Mouse (Mus musculus): ENCODE data around the gene S1pr4. TPM values are rescaled to one million over a fixed set of nuclear protein-coding genes. Genes with fewer than 3 reads are reported as not detected.
A peak's percentile ranks its signal among the peaks of the same experiment; 100 is the strongest.

Gene S1pr4
- polyA plus RNA-seq, 1 experiment from 2014 or later: 1.3 TPM

GRCm38 (mm10) chr10:81543633-81544032, 43.7 kb upstream of the S1pr4 start:
- Histone ChIP-seq H3K4me2 (peak overlapping the region; percentile 97), H3K36me3 (ENCODE audit: insufficient read depth) (peaks cover 15% of the 10 kb centered on the region), H3K27ac (ENCODE audit: low read depth) (no peak overlapping the region), H3K9me3 (ENCODE audit: low read depth, low read length) (no peaks in the 10 kb centered on the region), H3K9ac (peak overlapping the region; percentile 94), H3K4me1 (ENCODE audit: insufficient read depth) (0 out of 2 replicates have a peak, but pooled peaks cover 8% of the 10 kb centered on the region), H3K4me3 (ENCODE audit: low read depth, low read length) (peak overlapping the region; percentile 94), H3K27me3 (ENCODE audit: insufficient read depth, low read length) (no peaks in the 10 kb centered on the region)
- no peak for TF ChIP-seq CTCF (IDR thresholded peaks at IDR 0.05; ENCODE audit: low read depth)
- DNase-seq (no peak), ATAC-seq (ENCODE audit: insufficient read depth) (no peak)
- WGBS: 78% methylated on average over 1 of the region's 1 CpGs

DNA sequence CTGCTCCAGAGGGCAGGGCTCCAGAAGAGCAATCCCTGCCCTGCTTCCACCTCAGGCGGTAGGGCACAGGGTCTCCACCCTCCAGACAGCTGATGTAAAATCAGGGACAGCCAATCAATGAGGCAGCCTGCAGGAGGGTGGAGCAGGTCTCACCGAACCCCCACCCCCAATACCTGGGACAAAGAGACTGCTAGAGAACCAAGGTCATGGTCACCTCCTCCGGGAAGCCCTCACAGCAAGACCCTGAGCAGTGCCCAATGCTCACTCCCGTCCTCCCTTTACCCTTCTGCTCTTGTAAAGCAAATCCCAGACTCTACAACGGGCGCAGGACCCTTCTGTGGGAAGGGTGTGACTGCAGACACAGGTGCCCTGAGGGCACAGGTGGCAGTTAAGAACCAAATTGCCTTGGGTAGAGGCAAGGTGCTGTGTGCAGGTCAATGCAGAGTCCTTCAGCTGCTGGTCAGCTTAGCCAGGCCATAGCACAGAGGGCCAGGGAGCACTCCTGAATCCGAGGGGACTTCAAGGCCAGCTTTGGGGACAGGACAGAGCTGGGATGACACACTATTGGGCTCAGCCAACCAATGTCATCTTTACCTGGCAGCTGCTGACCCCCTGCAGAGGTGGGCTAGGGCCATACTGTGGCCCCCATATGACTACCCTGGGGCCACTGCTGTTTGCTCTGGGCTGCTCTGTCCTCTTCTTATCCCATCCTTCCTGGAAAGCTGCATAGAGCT, 43.0 kb upstream of the S1pr4 start:
- DNase-seq: no peak
- WGBS: 73% methylated on average over 7 of the region's 7 CpGs
- H3K27ac ChIP-seq (ENCODE audit: low read depth): no peak overlapping the region
- no peak for TF ChIP-seq CTCF (IDR thresholded peaks at IDR 0.05; ENCODE audit: low read depth)
- peak overlapping the region; percentile 94; the same call in 1 of the 2 replicates for H3K4me3 ChIP-seq (ENCODE audit: low read depth, low read length)
- peaks cover 15% of the 10 kb centered on the region for H3K36me3 ChIP-seq (ENCODE audit: insufficient read depth)
- no peak for ATAC-seq (ENCODE audit: insufficient read depth)
- 0 out of 2 replicates have a peak, but pooled peaks cover 8% of the 10 kb centered on the region for H3K4me1 ChIP-seq (ENCODE audit: insufficient read depth)
- H3K27me3 ChIP-seq (ENCODE audit: insufficient read depth, low read length): no peaks in the 10 kb centered on the region
- H3K9ac ChIP-seq: peak overlapping the region; percentile 94
- H3K9me3 ChIP-seq (ENCODE audit: low read depth, low read length): no peaks in the 10 kb centered on the region
- peak overlapping the region; percentile 97 for H3K4me2 ChIP-seq

DNA sequence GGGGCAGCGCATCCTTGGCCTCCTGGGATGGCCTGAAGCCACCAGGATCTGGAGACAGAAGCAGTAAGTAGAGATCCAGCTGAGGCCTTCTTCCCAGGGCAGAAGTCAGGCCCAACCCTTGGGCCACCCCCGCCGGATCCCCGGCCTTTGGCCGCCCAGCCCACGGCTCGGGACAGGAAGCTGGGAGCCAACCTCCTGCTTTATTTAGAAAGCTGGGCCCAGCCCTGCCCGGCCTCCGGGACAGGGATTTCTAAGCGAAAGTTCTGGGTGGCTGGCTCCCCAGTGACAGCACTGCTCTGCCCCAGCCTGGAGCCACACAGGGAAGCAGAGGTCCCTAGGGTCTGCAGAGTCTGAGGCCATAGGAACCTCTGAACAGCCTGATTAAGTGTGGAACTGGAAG, 41.9 kb upstream of the S1pr4 start:
- peak overlapping the region; percentile 32 for H3K9ac ChIP-seq
- DNase-seq: peak; percentile 29
- H3K4me3 ChIP-seq (ENCODE audit: low read depth, low read length): no peak overlapping the region
- TF ChIP-seq CTCF (IDR thresholded peaks at IDR 0.05; ENCODE audit: low read depth): no peak
- peak overlapping the region; percentile 27; the same call in 1 of the 2 replicates for H3K4me2 ChIP-seq
- no peak overlapping the region; the same call in 1 of the 2 replicates for H3K27ac ChIP-seq (ENCODE audit: low read depth)
- H3K27me3 ChIP-seq (ENCODE audit: insufficient read depth, low read length): no peaks in the 10 kb centered on the region
- H3K4me1 ChIP-seq (ENCODE audit: insufficient read depth): 0 out of 2 replicates have a peak, but pooled peaks cover 8% of the 10 kb centered on the region
- H3K36me3 ChIP-seq (ENCODE audit: insufficient read depth): peaks cover 15% of the 10 kb centered on the region
- H3K9me3 ChIP-seq (ENCODE audit: low read depth, low read length): no peaks in the 10 kb centered on the region
- ATAC-seq (ENCODE audit: insufficient read depth): no peak
- 50% methylated on average over 10 of the region's 10 CpGs for WGBS

GRCm38 (mm10) chr10:81541363-81541762, 41.4 kb upstream of the S1pr4 start:
- no peak overlapping the region for H3K4me2 ChIP-seq
- TF ChIP-seq CTCF (IDR thresholded peaks at IDR 0.05; ENCODE audit: low read depth): no peak
- WGBS: 72% methylated on average over 5 of the region's 5 CpGs
- no peaks in the 10 kb centered on the region for H3K27me3 ChIP-seq (ENCODE audit: insufficient read depth, low read length)
- DNase-seq: no peak
- peak overlapping the region; percentile 32; the same call in 1 of the 2 replicates for H3K9ac ChIP-seq
- no peak overlapping the region for H3K4me3 ChIP-seq (ENCODE audit: low read depth, low read length)
- ATAC-seq (ENCODE audit: insufficient read depth): no peak
- H3K4me1 ChIP-seq (ENCODE audit: insufficient read depth): 0 out of 2 replicates have a peak, but pooled peaks cover 8% of the 10 kb centered on the region
- no peaks in the 10 kb centered on the region for H3K9me3 ChIP-seq (ENCODE audit: low read depth, low read length)
- H3K36me3 ChIP-seq (ENCODE audit: insufficient read depth): peaks cover 15% of the 10 kb centered on the region
- H3K27ac ChIP-seq (ENCODE audit: low read depth): no peak overlapping the region; the same call in 1 of the 2 replicates

DNA sequence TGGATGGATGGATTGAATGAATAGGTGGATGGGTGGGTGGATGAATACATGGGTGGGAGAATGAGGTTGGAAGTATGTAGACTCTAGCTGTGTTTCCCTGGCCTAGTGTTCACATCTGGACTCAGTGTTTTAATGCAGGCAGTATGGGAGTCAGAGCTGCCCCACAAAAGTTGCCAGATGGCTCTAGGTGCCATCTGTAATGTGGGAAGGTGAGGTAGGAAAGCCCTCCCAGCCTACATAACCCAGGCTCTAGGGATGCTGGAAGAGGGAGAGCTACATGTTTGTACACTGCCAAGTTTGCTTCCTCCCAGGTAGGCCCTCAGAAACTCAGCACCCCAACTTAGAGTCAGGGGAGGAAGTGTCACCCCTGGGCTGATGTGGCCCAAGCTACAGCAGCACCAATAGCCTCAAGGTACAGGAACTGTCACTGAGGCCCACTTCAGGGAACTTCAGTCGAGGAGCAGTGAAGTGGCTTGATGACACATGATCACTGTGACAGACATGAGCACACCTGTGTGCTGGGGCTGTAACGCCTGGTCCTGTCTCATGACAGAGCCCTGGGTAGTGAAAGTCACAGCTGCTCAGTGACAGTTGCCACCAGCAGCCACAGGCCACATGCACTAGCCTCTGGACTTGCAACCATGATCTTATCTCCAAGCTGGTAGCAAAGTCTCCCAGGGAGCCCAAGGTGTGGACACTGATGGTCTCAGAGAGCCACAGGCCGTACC, 38.6 kb upstream of the S1pr4 start:
- H3K27ac ChIP-seq (ENCODE audit: low read depth): no peak overlapping the region
- DNase-seq: no peak
- TF ChIP-seq CTCF (IDR thresholded peaks at IDR 0.05; ENCODE audit: low read depth): no peak
- no peak for ATAC-seq (ENCODE audit: insufficient read depth)
- H3K4me2 ChIP-seq: no peak overlapping the region
- 79% methylated on average over 3 of the region's 3 CpGs for WGBS
- H3K36me3 ChIP-seq (ENCODE audit: insufficient read depth): peaks cover 31% of the 10 kb centered on the region
- H3K4me1 ChIP-seq (ENCODE audit: insufficient read depth): 0 out of 2 replicates have a peak, but pooled peaks cover 8% of the 10 kb centered on the region
- no peak overlapping the region for H3K9ac ChIP-seq
- H3K9me3 ChIP-seq (ENCODE audit: low read depth, low read length): no peaks in the 10 kb centered on the region
- no peaks in the 10 kb centered on the region for H3K27me3 ChIP-seq (ENCODE audit: insufficient read depth, low read length)
- H3K4me3 ChIP-seq (ENCODE audit: low read depth, low read length): no peak overlapping the region

DNA sequence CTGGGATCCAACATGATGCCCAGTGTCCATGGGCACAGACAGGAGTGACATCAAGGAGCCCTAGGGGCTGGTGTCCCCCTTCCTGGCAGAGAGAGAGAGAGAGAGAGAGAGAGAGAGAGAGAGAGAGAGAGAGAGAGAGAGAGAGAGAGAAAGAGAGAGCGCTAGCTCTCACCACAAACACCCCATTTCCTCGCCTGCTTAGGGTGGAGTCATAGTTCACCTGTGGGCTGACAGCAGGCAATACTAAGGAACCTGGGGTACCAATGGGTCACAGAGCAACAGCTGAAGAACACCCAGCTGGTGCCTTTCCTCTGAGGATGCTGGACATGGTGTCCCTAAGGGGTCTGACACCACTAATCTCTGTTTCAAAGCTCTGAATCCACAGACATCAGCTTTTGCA, 37.5 kb upstream of the S1pr4 start:
- no peak for TF ChIP-seq CTCF (IDR thresholded peaks at IDR 0.05; ENCODE audit: low read depth)
- Histone ChIP-seq H3K9ac (no peak overlapping the region), H3K27me3 (ENCODE audit: insufficient read depth, low read length) (no peaks in the 10 kb centered on the region), H3K9me3 (ENCODE audit: low read depth, low read length) (no peaks in the 10 kb centered on the region), H3K4me1 (ENCODE audit: insufficient read depth) (no peaks in the 10 kb centered on the region), H3K27ac (ENCODE audit: low read depth) (no peak overlapping the region), H3K4me3 (ENCODE audit: low read depth, low read length) (no peak overlapping the region), H3K4me2 (no peak overlapping the region), H3K36me3 (ENCODE audit: insufficient read depth) (peaks cover 35% of the 10 kb centered on the region)
- WGBS: 95% methylated on average over 2 of the region's 2 CpGs
- no peak for ATAC-seq (ENCODE audit: insufficient read depth)
- no peak for DNase-seq

- no peaks in the 10 kb centered on the region for H3K9me3 ChIP-seq (ENCODE audit: low read depth, low read length)
- DNase-seq (peak; percentile 22), ATAC-seq (ENCODE audit: insufficient read depth) (no peak)
- peak; percentile 73 for TF ChIP-seq CTCF (IDR thresholded peaks at IDR 0.05; ENCODE audit: low read depth)
- WGBS: 79% methylated on average over 6 of the region's 6 CpGs
- H3K4me1 ChIP-seq (ENCODE audit: insufficient read depth): no peaks in the 10 kb centered on the region
- H3K27ac ChIP-seq (ENCODE audit: low read depth): no peak overlapping the region
- no peak overlapping the region for H3K9ac ChIP-seq
- H3K4me3 ChIP-seq (ENCODE audit: low read depth, low read length): no peak overlapping the region
- H3K4me2 ChIP-seq: no peak overlapping the region
- H3K27me3 ChIP-seq (ENCODE audit: insufficient read depth, low read length): no peaks in the 10 kb centered on the region
- H3K36me3 ChIP-seq (ENCODE audit: insufficient read depth): peaks cover 40% of the 10 kb centered on the region
Measured at GRCm38 (mm10) chr10:81536734-81537133, 36.8 kb upstream of the S1pr4 start.

Measured in lung, embryonic 14.5 days (tissue).